In genomic region chr11:62415026-62415425, GRCm38 (mm10) we compare ENCODE assay signal across 35 mouse cellular contexts.
"Had no signal": no experiment of that assay in that cellular context is flagged by ENCODE, and none has a peak within 500 bp of the region (broad histone marks: within the 10 kb centered on the region; RNA-seq: fewer than 3 reads in every experiment).

No protein-coding gene starts in this region.

- DNase-seq: heart, postnatal 10 days; heart, postnatal 36 days; heart, postnatal 4 days; kidney, adult 11 months; kidney, adult 18-20 months; kidney, adult 2 months; kidney, adult 8-10 months; kidney, adult 9 months; kidney, postnatal 10 days; kidney, postnatal 14 days; kidney, postnatal 25 days; kidney, postnatal 36 days; kidney, postnatal 4 days; layer of hippocampus, adult 9-11 months; layer of hippocampus, postnatal 36 days had no signal

- H3K4me3 ChIP-seq: heart, embryonic 10.5 days; heart, embryonic 12.5 days; heart, embryonic 13.5 days; heart, embryonic 15.5 days; hindbrain, embryonic 10.5 days; hindbrain, embryonic 12.5 days; hindbrain, embryonic 13.5 days; hindbrain, embryonic 15.5 days; intestine, embryonic 15.5 days; kidney, embryonic 15.5 days; layer of hippocampus, adult 2 months; left cerebral cortex, adult 2 months had no signal

- H3K27me3 ChIP-seq: heart, embryonic 12.5 days; heart, embryonic 13.5 days; heart, embryonic 15.5 days; hindbrain, embryonic 12.5 days; hindbrain, embryonic 13.5 days; hindbrain, embryonic 15.5 days; intestine, embryonic 15.5 days; kidney, embryonic 15.5 days had no signal

- H3K9ac ChIP-seq: heart, embryonic 12.5 days; heart, embryonic 13.5 days; heart, embryonic 15.5 days; hindbrain, embryonic 12.5 days; hindbrain, embryonic 13.5 days; hindbrain, embryonic 14.5 days; hindbrain, embryonic 15.5 days; intestine, embryonic 15.5 days; kidney, embryonic 15.5 days had no signal

- H3K27ac ChIP-seq: heart, embryonic 10.5 days; heart, embryonic 13.5 days; heart, embryonic 15.5 days; hindbrain, embryonic 10.5 days; hindbrain, embryonic 12.5 days; hindbrain, embryonic 13.5 days; hindbrain, embryonic 14.5 days; hindbrain, embryonic 15.5 days; hindbrain, postnatal 0 days; intestine, embryonic 15.5 days; kidney, embryonic 15.5 days; kidney, postnatal 0 days; layer of hippocampus, adult 2 months; left cerebral cortex, adult 2 months had no signal

- H3K4me2 ChIP-seq: heart, embryonic 11.5 days; heart, embryonic 12.5 days; heart, embryonic 13.5 days; heart, embryonic 15.5 days; hindbrain, embryonic 12.5 days; hindbrain, embryonic 13.5 days; hindbrain, embryonic 14.5 days; hindbrain, embryonic 15.5 days; intestine, embryonic 15.5 days; kidney, embryonic 15.5 days had no signal

- H3K9me3 ChIP-seq: heart, embryonic 10.5 days; heart, embryonic 12.5 days; heart, embryonic 13.5 days; heart, embryonic 15.5 days; hindbrain, embryonic 10.5 days; hindbrain, embryonic 12.5 days; hindbrain, embryonic 13.5 days; hindbrain, embryonic 15.5 days; intestine, embryonic 15.5 days; kidney, embryonic 15.5 days had no signal

- H3K4me1 ChIP-seq: heart, embryonic 10.5 days; heart, embryonic 13.5 days; heart, embryonic 15.5 days; hindbrain, embryonic 10.5 days; hindbrain, embryonic 12.5 days; hindbrain, embryonic 15.5 days; intestine, embryonic 15.5 days; kidney, embryonic 15.5 days had no signal

- ATAC-seq: hindbrain, embryonic 16.5 days; hindbrain, postnatal 0 days; inflammation-experienced regulatory T-cells, adult 6 months; intestine, embryonic 15.5 days; intestine, embryonic 16.5 days; intestine, postnatal 0 days had no signal
